24 mouse cellular contexts compared by ENCODE assay signal in the genomic region with DNA sequence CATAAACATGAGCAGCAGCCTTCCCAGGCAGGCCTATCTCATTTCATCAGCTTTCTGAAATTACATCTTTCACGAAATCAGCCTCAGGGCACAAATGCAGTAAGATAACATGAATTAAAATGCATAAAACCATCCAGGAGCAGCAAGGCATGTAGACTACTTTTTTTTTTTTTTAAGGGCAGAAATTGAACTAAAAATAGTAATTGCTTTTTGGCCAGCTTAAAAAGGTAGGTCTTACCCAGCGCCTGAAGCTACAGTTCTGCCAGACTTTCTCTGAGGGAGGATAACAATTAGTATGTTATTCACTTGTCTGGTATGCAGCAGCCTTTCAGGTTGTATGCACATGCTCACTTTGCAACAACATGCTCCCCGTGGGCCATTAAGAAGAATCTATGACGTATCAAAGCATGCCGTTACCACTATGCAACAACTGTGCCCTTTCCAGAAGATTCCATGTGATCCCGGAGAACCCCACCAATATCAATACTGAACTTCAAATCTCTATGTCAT. TPM values are rescaled to one million over a fixed set of nuclear protein-coding genes. Genes with fewer than 3 reads are reported as not detected.
DNase-seq lines count a peak whose midpoint lies in the region; ATAC-seq lines count a peak whose summit lies in the region.
"Had no signal": no experiment of that assay in that cellular context is flagged by ENCODE, and none has a peak within 500 bp of the region (broad histone marks: within the 10 kb centered on the region; RNA-seq: fewer than 3 reads in every experiment).

No protein-coding gene starts in this region.

- H3K4me3 ChIP-seq in forebrain, embryonic 15.5 days, result no peak overlapping the region
- H3K4me3 ChIP-seq in forebrain, embryonic 16.5 days (replicated peaks; ENCODE audit: low read length), result no peak overlapping the region
- no peak overlapping the region for H3K4me3 ChIP-seq in hindbrain, embryonic 15.5 days
- H3K4me3 ChIP-seq in hindbrain, embryonic 12.5 days, result no peak overlapping the region
- no peak overlapping the region for H3K4me3 ChIP-seq in neural tube, embryonic 13.5 days
- H3K4me3 ChIP-seq: embryonic facial prominence, embryonic 13.5 days; heart, embryonic 13.5 days; myocyte; stomach, embryonic 15.5 days had no signal

- no peak for DNase-seq in neural tube, embryonic 10.5 days (ENCODE audit: extremely low spot score, low spot score)
- DNase-seq in left cerebral cortex, adult 11 months (ENCODE audit: low spot score), result no peak
- DNase-seq: adrenal gland, postnatal 14 days; cerebellum, adult 2 months; cerebellum, postnatal 25 days; gastrocnemius, postnatal 10 days; kidney, adult 18-20 months; kidney, postnatal 10 days; thymus, adult 18-20 months; thymus, postnatal 36 days had no signal

- H3K27me3 ChIP-seq in forebrain, embryonic 15.5 days, result no peaks in the 10 kb centered on the region
- no peaks in the 10 kb centered on the region for H3K27me3 ChIP-seq in forebrain, embryonic 16.5 days (replicated peaks; ENCODE audit: control insufficient read depth, insufficient read depth, low read length)
- no peaks in the 10 kb centered on the region for H3K27me3 ChIP-seq in hindbrain, embryonic 15.5 days
- no peaks in the 10 kb centered on the region for H3K27me3 ChIP-seq in hindbrain, embryonic 12.5 days
- H3K27me3 ChIP-seq in neural tube, embryonic 13.5 days, result no peaks in the 10 kb centered on the region
- H3K27me3 ChIP-seq: CH12.LX; embryonic facial prominence, embryonic 13.5 days; heart, embryonic 13.5 days; stomach, embryonic 15.5 days had no signal

- H3K27ac ChIP-seq in forebrain, embryonic 15.5 days (replicated peaks), result peak overlapping the region; percentile 11; the same call in 1 of the 2 replicates
- no peak overlapping the region for H3K27ac ChIP-seq in forebrain, embryonic 16.5 days (ENCODE audit: low read length)
- H3K27ac ChIP-seq in hindbrain, embryonic 15.5 days (replicated peaks), result 0 out of 2 replicates have a peak overlapping the region, but pooled peaks have one; percentile 21
- no peak overlapping the region for H3K27ac ChIP-seq in hindbrain, embryonic 12.5 days
- 0 out of 2 replicates have a peak overlapping the region, but pooled peaks have one; percentile 5 for H3K27ac ChIP-seq in neural tube, embryonic 13.5 days (replicated peaks)
- H3K27ac ChIP-seq: embryonic facial prominence, embryonic 13.5 days; heart, embryonic 13.5 days; macrophage; stomach, embryonic 15.5 days had no signal

- no peaks in the 10 kb centered on the region for H3K4me1 ChIP-seq in forebrain, embryonic 15.5 days
- H3K4me1 ChIP-seq in forebrain, embryonic 16.5 days (replicated peaks; ENCODE audit: control insufficient read depth, insufficient read depth, low read length), result 0 out of 2 replicates have a peak, but pooled peaks cover 4% of the 10 kb centered on the region
- peaks cover 20% of the 10 kb centered on the region for H3K4me1 ChIP-seq in hindbrain, embryonic 15.5 days (replicated peaks)
- H3K4me1 ChIP-seq in hindbrain, embryonic 12.5 days, result peaks cover 9% of the 10 kb centered on the region
- H3K4me1 ChIP-seq in neural tube, embryonic 13.5 days (replicated peaks), result peaks cover 16% of the 10 kb centered on the region
- H3K4me1 ChIP-seq: stomach, embryonic 15.5 days had no signal

- no peak overlapping the region for H3K4me2 ChIP-seq in forebrain, embryonic 15.5 days (replicated peaks)
- no peak overlapping the region for H3K4me2 ChIP-seq in forebrain, embryonic 16.5 days (ENCODE audit: low read length)
- H3K4me2 ChIP-seq in hindbrain, embryonic 15.5 days, result no peak overlapping the region
- no peak overlapping the region for H3K4me2 ChIP-seq in hindbrain, embryonic 12.5 days (replicated peaks)
- H3K4me2 ChIP-seq in neural tube, embryonic 13.5 days, result no peak overlapping the region
- H3K4me2 ChIP-seq: embryonic facial prominence, embryonic 13.5 days; heart, embryonic 13.5 days; stomach, embryonic 15.5 days had no signal

- H3K9me3 ChIP-seq in forebrain, embryonic 15.5 days, result no peaks in the 10 kb centered on the region
- no peaks in the 10 kb centered on the region for H3K9me3 ChIP-seq in forebrain, embryonic 16.5 days (ENCODE audit: control insufficient read depth, low read length)
- no peaks in the 10 kb centered on the region for H3K9me3 ChIP-seq in hindbrain, embryonic 15.5 days
- peaks cover 4% of the 10 kb centered on the region; the same call in 1 of the 2 replicates for H3K9me3 ChIP-seq in hindbrain, embryonic 12.5 days (replicated peaks)
- H3K9me3 ChIP-seq in neural tube, embryonic 13.5 days, result 0 out of 2 replicates have a peak, but pooled peaks cover 5% of the 10 kb centered on the region
- H3K9me3 ChIP-seq: heart, embryonic 13.5 days; stomach, embryonic 15.5 days had no signal

- 80% methylated on average over 6 of the region's 6 CpGs for WGBS in forebrain, embryonic 15.5 days
- 74% methylated on average over 6 of the region's 6 CpGs for WGBS in forebrain, embryonic 16.5 days
- WGBS in hindbrain, embryonic 15.5 days, result 78% methylated on average over 6 of the region's 6 CpGs
- 86% methylated on average over 6 of the region's 6 CpGs for WGBS in hindbrain, embryonic 12.5 days
- 72% methylated on average over 6 of the region's 6 CpGs for WGBS in neural tube, embryonic 13.5 days

- H3K36me3 ChIP-seq in forebrain, embryonic 15.5 days, result no peaks in the 10 kb centered on the region
- no peaks in the 10 kb centered on the region for H3K36me3 ChIP-seq in forebrain, embryonic 16.5 days (ENCODE audit: control insufficient read depth, insufficient read depth)
- no peaks in the 10 kb centered on the region for H3K36me3 ChIP-seq in hindbrain, embryonic 15.5 days
- H3K36me3 ChIP-seq in hindbrain, embryonic 12.5 days, result no peaks in the 10 kb centered on the region
- no peaks in the 10 kb centered on the region for H3K36me3 ChIP-seq in neural tube, embryonic 13.5 days
- H3K36me3 ChIP-seq: G1E; stomach, embryonic 15.5 days had no signal

- H3K9ac ChIP-seq in forebrain, embryonic 15.5 days (replicated peaks), result no peak overlapping the region
- no peak overlapping the region for H3K9ac ChIP-seq in forebrain, embryonic 16.5 days (replicated peaks; ENCODE audit: low read depth, low read length)
- no peak overlapping the region for H3K9ac ChIP-seq in hindbrain, embryonic 15.5 days
- H3K9ac ChIP-seq in hindbrain, embryonic 12.5 days, result no peak overlapping the region
- no peak overlapping the region for H3K9ac ChIP-seq in neural tube, embryonic 13.5 days
- H3K9ac ChIP-seq: embryonic facial prominence, embryonic 13.5 days; heart, embryonic 13.5 days; stomach, embryonic 15.5 days had no signal

- ATAC-seq in forebrain, embryonic 15.5 days (replicated peaks), result no peak
- no peak for ATAC-seq in forebrain, embryonic 16.5 days
- 0 out of 2 replicates have a peak, but pooled peaks have one; percentile 31 for ATAC-seq in hindbrain, embryonic 15.5 days (ENCODE audit: low FRiP score, low read depth)
- ATAC-seq in hindbrain, embryonic 12.5 days (ENCODE audit: low FRiP score), result no peak
- no peak for ATAC-seq in neural tube, embryonic 13.5 days (ENCODE audit: low read depth)
- ATAC-seq in activated CD4-positive, CD25-positive, alpha-beta regulatory T cell, adult 4 months, result no peak
- ATAC-seq: inflammation-experienced regulatory T-cells, adult 6 months had no signal

RNA-seq across cellular contexts. Expression of gene Apbb2, which starts 32.3 kb away (rescaled TPM):
- 85.6 and 85.8 TPM in 2 replicates for polyA plus RNA-seq in forebrain, embryonic 15.5 days (2015; fragmentation: Nextera tagmentation; extraction: Ambion mirVana)
- 92.2 and 99.1 TPM in 2 replicates for polyA plus RNA-seq in forebrain, embryonic 16.5 days (2015; fragmentation: Nextera tagmentation; extraction: Ambion mirVana)
- 108 and 124 TPM in 2 replicates for polyA plus RNA-seq in hindbrain, embryonic 15.5 days (2015; fragmentation: Nextera tagmentation; extraction: Ambion mirVana)
- polyA plus RNA-seq in hindbrain, embryonic 12.5 days (2016; fragmentation: Nextera tagmentation; extraction: Ambion mirVana), result 82.4 and 99.6 TPM in 2 replicates
- polyA plus RNA-seq in neural tube, embryonic 13.5 days (2015; fragmentation: Nextera tagmentation; extraction: Ambion mirVana), result 108 and 123 TPM in 2 replicates
- polyA plus RNA-seq in activated CD4-positive, CD25-positive, alpha-beta regulatory T cell, adult 4 months (2017; shearing (Covaris generic)), result 1 to 10 TPM in 1 of 2 experiments, not detected in 1; 5.0 TPM
- polyA plus RNA-seq: G1E had no signal

Comparison
In these comparisons a context has a peak if more than half of its experiments do, and no peak if none do; other contexts are left out.
1. H3K27ac ChIP-seq: peak in forebrain, embryonic 15.5 days (single experiment), hindbrain, embryonic 15.5 days (single experiment) and neural tube, embryonic 13.5 days (single experiment); none in forebrain, embryonic 16.5 days (single experiment) and hindbrain, embryonic 12.5 days (single experiment).
2. RNA of gene Apbb2, which starts 32.3 kb away (polyA plus RNA-seq): 108 to 124 TPM in hindbrain, embryonic 15.5 days, 108 to 123 TPM in neural tube, embryonic 13.5 days, 92.2 to 99.1 TPM in forebrain, embryonic 16.5 days, 85.6 to 85.8 TPM in forebrain, embryonic 15.5 days and 82.4 to 99.6 TPM in hindbrain, embryonic 12.5 days; 5.0 TPM in activated CD4-positive, CD25-positive, alpha-beta regulatory T cell, adult 4 months; every median in the first group is over 10 times any median in the second.